Comparison of ENCODE assay signal across 1 mouse cellular context in the genomic region with DNA sequence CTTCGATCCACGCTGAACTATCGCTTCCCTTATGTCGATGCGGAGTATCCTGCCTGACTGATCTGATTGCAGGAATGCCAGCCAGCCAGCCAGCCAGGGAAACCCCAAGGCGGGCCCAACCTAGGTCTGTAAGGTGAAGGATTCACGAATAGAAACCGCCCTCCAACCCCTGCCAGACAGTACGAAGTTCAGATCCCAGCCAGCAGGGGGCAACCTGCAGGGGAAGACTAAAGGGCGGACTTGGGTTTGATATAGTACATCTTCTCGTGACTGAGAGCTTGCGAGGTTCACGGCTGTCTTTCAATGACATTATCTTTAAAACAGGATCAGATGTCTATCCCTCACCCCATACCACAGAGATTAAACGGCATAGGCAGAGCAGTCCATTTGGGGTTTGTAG.
TF ChIP-seq lines count a peak whose summit lies in the region.

No protein-coding gene starts in this region.

TF ChIP-seq in CH12.LX, 34 proteins besides CTCF, POLR2A, EP300 and RAD21:
- TF ChIP-seq TCF12 (IDR thresholded peaks at IDR 0.05; ENCODE audit: low read depth, low read length), result no peak
- TF ChIP-seq CHD2 (IDR thresholded peaks at IDR 0.05; ENCODE audit: low read length), result no peak
- TF ChIP-seq IRF4 (IDR thresholded peaks at IDR 0.05; ENCODE audit: low read depth, low read length), result no peak
